Comparison of ENCODE assay signal across 26 mouse cellular contexts in genomic region chr6:87251716-87252115, GRCm38 (mm10).
A peak's percentile ranks its signal among the peaks of the same experiment; 100 is the strongest.
DNase-seq lines count a peak whose midpoint lies in the region; ATAC-seq lines count a peak whose summit lies in the region.
"Had no signal": no experiment of that assay in that cellular context is flagged by ENCODE, and none has a peak within 500 bp of the region (broad histone marks: within the 10 kb centered on the region; RNA-seq: fewer than 3 reads in every experiment).

No protein-coding gene starts in this region.

- no peaks in the 10 kb centered on the region for H3K9me3 ChIP-seq in forebrain, embryonic 16.5 days (ENCODE audit: control insufficient read depth, low read length)
- no peaks in the 10 kb centered on the region for H3K9me3 ChIP-seq in forebrain, embryonic 10.5 days
- H3K9me3 ChIP-seq: embryonic facial prominence, embryonic 12.5 days; heart, embryonic 10.5 days; intestine, embryonic 15.5 days; limb, embryonic 12.5 days; liver, embryonic 13.5 days; midbrain, embryonic 12.5 days had no signal

- H3K4me2 ChIP-seq in forebrain, embryonic 16.5 days (ENCODE audit: low read length): no peak overlapping the region
- H3K4me2 ChIP-seq: embryonic facial prominence, embryonic 12.5 days; intestine, embryonic 15.5 days; limb, embryonic 12.5 days; liver, embryonic 13.5 days; midbrain, embryonic 12.5 days had no signal

- H3K27ac ChIP-seq in forebrain, embryonic 16.5 days (ENCODE audit: low read length): no peak overlapping the region
- no peak overlapping the region for H3K27ac ChIP-seq in forebrain, embryonic 10.5 days
- H3K27ac ChIP-seq: embryonic facial prominence, embryonic 12.5 days; heart, embryonic 10.5 days; intestine, embryonic 15.5 days; liver, embryonic 13.5 days; midbrain, embryonic 12.5 days; stomach, postnatal 0 days had no signal

- H3K27me3 ChIP-seq in forebrain, embryonic 16.5 days (replicated peaks; ENCODE audit: control insufficient read depth, insufficient read depth, low read length): no peaks in the 10 kb centered on the region
- H3K27me3 ChIP-seq in forebrain, embryonic 10.5 days (ENCODE audit: poor library complexity, severe bottlenecking): no peaks in the 10 kb centered on the region
- H3K27me3 ChIP-seq: embryonic facial prominence, embryonic 12.5 days; intestine, embryonic 15.5 days; limb, embryonic 12.5 days; midbrain, embryonic 12.5 days had no signal

- 22% methylated on average over 5 of the region's 5 CpGs for WGBS in forebrain, embryonic 16.5 days
- WGBS in forebrain, embryonic 10.5 days: 83% methylated on average over 5 of the region's 5 CpGs

- intact Hi-C loops in left cerebral cortex, postnatal 4 days (cut with DNase I): loop anchor here (10.0 kb wide), 1 partner anchor 83 kb away; the partner anchor contains the start of gene Antxr1
- intact Hi-C loops in left cerebral cortex, postnatal 36 days (cut with DNase I): no loop called here

- ATAC-seq in forebrain, embryonic 16.5 days: peak; percentile 71
- ATAC-seq: CD4-positive, CD25-positive, alpha-beta regulatory T cell, adult 4 months; intestine, embryonic 15.5 days had no signal

- H3K9ac ChIP-seq in forebrain, embryonic 16.5 days (replicated peaks; ENCODE audit: low read depth, low read length): no peak overlapping the region
- H3K9ac ChIP-seq: embryonic facial prominence, embryonic 12.5 days; intestine, embryonic 15.5 days; limb, embryonic 12.5 days; liver, embryonic 13.5 days; midbrain, embryonic 12.5 days had no signal

- H3K4me3 ChIP-seq in forebrain, embryonic 16.5 days (replicated peaks; ENCODE audit: low read length): no peak overlapping the region
- no peak overlapping the region for H3K4me3 ChIP-seq in forebrain, embryonic 10.5 days
- H3K4me3 ChIP-seq: embryonic facial prominence, embryonic 12.5 days; heart, embryonic 10.5 days; intestine, embryonic 15.5 days; limb, embryonic 12.5 days; liver, embryonic 13.5 days; midbrain, embryonic 12.5 days had no signal

- no peaks in the 10 kb centered on the region for H3K36me3 ChIP-seq in forebrain, embryonic 16.5 days (ENCODE audit: control insufficient read depth, insufficient read depth)
- peaks cover 15% of the 10 kb centered on the region for H3K36me3 ChIP-seq in forebrain, embryonic 10.5 days (replicated peaks)
- H3K36me3 ChIP-seq: intestine, embryonic 15.5 days; liver, embryonic 13.5 days; midbrain, embryonic 12.5 days had no signal

- peaks cover 12% of the 10 kb centered on the region for H3K4me1 ChIP-seq in forebrain, embryonic 16.5 days (replicated peaks; ENCODE audit: control insufficient read depth, insufficient read depth, low read length)
- H3K4me1 ChIP-seq in forebrain, embryonic 10.5 days: peaks cover 13% of the 10 kb centered on the region; the same call in 1 of the 2 replicates
- H3K4me1 ChIP-seq: embryonic facial prominence, embryonic 12.5 days; intestine, embryonic 15.5 days; midbrain, embryonic 12.5 days had no signal

- peak; percentile 20 for DNase-seq in adrenal gland, postnatal 14 days
- DNase-seq in adrenal gland, adult (ENCODE audit: inconsistent age in 2 of 2, low spot score in 1 of 2): no peak
- DNase-seq in forebrain, embryonic 10.5 days (ENCODE audit: extremely low spot score, low spot score): no peak
- peak; percentile 34 for DNase-seq in left cerebral cortex, postnatal 4 days
- DNase-seq in left cerebral cortex, postnatal 36 days (ENCODE audit: low spot score in 2 of 2): no peak
- DNase-seq in Muller cell, postnatal 12 days (ENCODE audit: inconsistent ontology term): peak; percentile 84
- DNase-seq in B cell, adult 2 months: no peak
- DNase-seq: adrenal gland, adult 8-10 months; cerebellum, adult 9-10 months; gastrocnemius, postnatal 10 days; heart, postnatal 4 days; kidney, adult 8-10 months; kidney, postnatal 10 days; liver, embryonic 13.5 days; lung, adult 2 months; lung, postnatal 14 days; thymus, adult 2 months; thymus, postnatal 4 days had no signal

Comparison
In these comparisons a context has a peak if more than half of its experiments do, and no peak if none do; other contexts are left out.
1. DNase-seq: peak in adrenal gland, postnatal 14 days (single experiment), left cerebral cortex, postnatal 4 days (single experiment) and Muller cell, postnatal 12 days (single experiment); none in adrenal gland, adult (0 of 2), forebrain, embryonic 10.5 days (single experiment), left cerebral cortex, postnatal 36 days (0 of 2) and B cell, adult 2 months (0 of 2).